Mouse (Mus musculus) midbrain, embryonic 13.5 days (tissue): ENCODE measurements at regions not wholly inside any gene's neighbourhood (a gene's known extent, or its start where the extent isn't known, plus 50 kb on each side); places are given as distances from the start of the nearest gene placed in this dataset.

Source experiments
- ATAC-seq: fragments of 200-750 bp; cut with Nextera tagmentation; 2 replicates; pipeline ENCODE4 v1.8.0; 2017; ENCODE audit warnings: mild to moderate bottlenecking, moderate TSS enrichment, moderate library complexity
- H3K27ac ChIP-seq: fragments of 300-500 bp; sonication (generic); 2 replicates; pipeline ENCODE4 v1.5.1; 2015; ENCODE audit warnings: inconsistent platforms, mild to moderate bottlenecking, moderate library complexity
- H3K27me3 ChIP-seq: fragments of 300-500 bp; sonication (generic); 2 replicates; pipeline ENCODE4 v1.6.1; 2015; ENCODE audit warnings: mild to moderate bottlenecking, inconsistent platforms
- H3K36me3 ChIP-seq: fragments of 300-500 bp; sonication (generic); 2 replicates; pipeline ENCODE4 v1.6.1; 2015; ENCODE audit warnings: mild to moderate bottlenecking, inconsistent platforms
- H3K4me1 ChIP-seq: fragments of 300-500 bp; sonication (generic); replicated peaks from 2 replicates; pipeline ENCODE4 v1.6.1; 2015; ENCODE audit warnings: inconsistent platforms
- H3K4me2 ChIP-seq: fragments of 300-500 bp; sonication (generic); replicated peaks from 2 replicates; pipeline ENCODE4 v1.6.1; 2015; ENCODE audit warnings: moderate library complexity, mild to moderate bottlenecking, inconsistent platforms
- H3K4me3 ChIP-seq: fragments of 300-500 bp; sonication (generic); replicated peaks from 2 replicates; pipeline ENCODE4 v1.5.1; 2015; ENCODE audit warnings: mild to moderate bottlenecking, inconsistent platforms
- H3K9ac ChIP-seq: fragments of 300-500 bp; sonication (generic); replicated peaks from 2 replicates; pipeline ENCODE4 v1.6.1; 2015; ENCODE audit warnings: mild to moderate bottlenecking, inconsistent platforms
- H3K9me3 ChIP-seq: fragments of 300-500 bp; sonication (generic); 2 replicates; pipeline ENCODE4 v1.6.1; 2016; ENCODE audit warnings: mild to moderate bottlenecking, inconsistent platforms
- WGBS: fragments of 180-500 bp; shearing (Covaris S2); methylation state at CpG from one replicate; pipeline ENCODE4 v1.1.7; 2015; 5-methylcytosine and 5-hydroxymethylcytosine counted together

- WGBS = 91% methylated on average over 2 of the region's 2 CpGs
These were observed 166.3 kb downstream of the Pfkfb3 start for GRCm38 (mm10) chr2:11387623-11388022.

GRCm38 (mm10) chr2:11383815-11384214 is 170.1 kb downstream of the Pfkfb3 start:
- no peak for ATAC-seq
- Histone ChIP-seq H3K9ac (no peak overlapping the region), H3K9me3 (no peaks in the 10 kb centered on the region), H3K4me1 (no peaks in the 10 kb centered on the region), H3K36me3 (no peaks in the 10 kb centered on the region), H3K27ac (no peak overlapping the region), H3K27me3 (no peaks in the 10 kb centered on the region), H3K4me3 (no peak overlapping the region), H3K4me2 (no peak overlapping the region)
- WGBS = 74% methylated on average over 2 of the region's 2 CpGs

More at GRCm38 (mm10) chr2:11387623-11388022, 166.3 kb downstream of the Pfkfb3 start:
- H3K4me2 ChIP-seq = no peak overlapping the region
- no peak overlapping the region for H3K27ac ChIP-seq
- no peaks in the 10 kb centered on the region for H3K9me3 ChIP-seq
- peaks cover 11% of the 10 kb centered on the region for H3K4me1 ChIP-seq
- H3K9ac ChIP-seq = no peak overlapping the region
- H3K27me3 ChIP-seq = no peaks in the 10 kb centered on the region
- no peak for ATAC-seq
- H3K36me3 ChIP-seq = no peaks in the 10 kb centered on the region
- no peak overlapping the region for H3K4me3 ChIP-seq

- ATAC-seq = no peak
- Histone ChIP-seq H3K4me1 (no peaks in the 10 kb centered on the region), H3K27me3 (no peaks in the 10 kb centered on the region), H3K36me3 (no peaks in the 10 kb centered on the region), H3K9ac (no peak overlapping the region), H3K27ac (no peak overlapping the region), H3K4me3 (no peak overlapping the region), H3K4me2 (no peak overlapping the region), H3K9me3 (no peaks in the 10 kb centered on the region)
- 76% methylated on average over 2 of the region's 2 CpGs for WGBS
These were observed 176.7 kb downstream of the Pfkfb3 start for GRCm38 (mm10) chr2:11377213-11377612.

GRCm38 (mm10) chr2:11375726-11376454 is 178.0 kb downstream of the Pfkfb3 start:
- Histone ChIP-seq H3K4me2 (no peak overlapping the region), H3K9ac (no peak overlapping the region), H3K27ac (no peak overlapping the region), H3K36me3 (no peaks in the 10 kb centered on the region), H3K4me3 (no peak overlapping the region), H3K9me3 (no peaks in the 10 kb centered on the region), H3K27me3 (no peaks in the 10 kb centered on the region), H3K4me1 (no peaks in the 10 kb centered on the region)
- no peak for ATAC-seq
- WGBS = 82% methylated on average over 10 of the region's 10 CpGs

GRCm38 (mm10) chr2:11375092-11375491 is 178.8 kb downstream of the Pfkfb3 start:
- H3K9ac ChIP-seq = no peak overlapping the region
- no peak for ATAC-seq
- 65% methylated on average over 6 of the region's 6 CpGs for WGBS
- H3K36me3 ChIP-seq = no peaks in the 10 kb centered on the region
- H3K9me3 ChIP-seq = no peaks in the 10 kb centered on the region
- no peaks in the 10 kb centered on the region for H3K4me1 ChIP-seq
- H3K27ac ChIP-seq = no peak overlapping the region
- no peaks in the 10 kb centered on the region for H3K27me3 ChIP-seq
- no peak overlapping the region for H3K4me2 ChIP-seq
- no peak overlapping the region for H3K4me3 ChIP-seq

GRCm38 (mm10) chr2:11370273-11370672 is 183.6 kb downstream of the Pfkfb3 start:
- H3K4me3 ChIP-seq = no peak overlapping the region
- no peaks in the 10 kb centered on the region for H3K4me1 ChIP-seq
- H3K4me2 ChIP-seq = no peak overlapping the region
- no peak overlapping the region for H3K9ac ChIP-seq
- ATAC-seq = no peak
- no peaks in the 10 kb centered on the region for H3K27me3 ChIP-seq
- no peaks in the 10 kb centered on the region for H3K9me3 ChIP-seq
- H3K36me3 ChIP-seq = no peaks in the 10 kb centered on the region
- no peak overlapping the region for H3K27ac ChIP-seq

GRCm38 (mm10) chr2:11367319-11367718 is 186.6 kb downstream of the Pfkfb3 start:
- Histone ChIP-seq H3K27me3 (no peaks in the 10 kb centered on the region), H3K9ac (no peak overlapping the region)
- 89% methylated on average over 2 of the region's 2 CpGs for WGBS

GRCm38 (mm10) chr2:11365815-11366214 is 188.1 kb downstream of the Pfkfb3 start:
- Histone ChIP-seq H3K36me3 (no peaks in the 10 kb centered on the region), H3K4me1 (peaks cover 8% of the 10 kb centered on the region), H3K9me3 (no peaks in the 10 kb centered on the region), H3K4me3 (no peak overlapping the region), H3K27ac (no peak overlapping the region), H3K4me2 (no peak overlapping the region), H3K9ac (no peak overlapping the region), H3K27me3 (no peaks in the 10 kb centered on the region)
- 95% methylated on average over 3 of the region's 3 CpGs for WGBS
- no peak for ATAC-seq

More at GRCm38 (mm10) chr2:11367319-11367718, 186.6 kb downstream of the Pfkfb3 start:
- Histone ChIP-seq H3K4me3 (no peak overlapping the region), H3K4me2 (no peak overlapping the region), H3K4me1 (peaks cover 5% of the 10 kb centered on the region), H3K9me3 (no peaks in the 10 kb centered on the region), H3K36me3 (no peaks in the 10 kb centered on the region), H3K27ac (no peak overlapping the region)
- ATAC-seq = no peak

GRCm38 (mm10) chr2:11365371-11365770 is 188.5 kb downstream of the Pfkfb3 start:
- no peak overlapping the region for H3K9ac ChIP-seq
- WGBS = 84% methylated on average over 4 of the region's 4 CpGs
- no peaks in the 10 kb centered on the region for H3K27me3 ChIP-seq
- no peak overlapping the region for H3K4me3 ChIP-seq
- H3K27ac ChIP-seq = no peak overlapping the region
- H3K4me2 ChIP-seq = no peak overlapping the region
- H3K9me3 ChIP-seq = no peaks in the 10 kb centered on the region
- peaks cover 8% of the 10 kb centered on the region for H3K4me1 ChIP-seq
- no peak for ATAC-seq
- H3K36me3 ChIP-seq = no peaks in the 10 kb centered on the region

GRCm38 (mm10) chr2:11364111-11364510 is 189.8 kb downstream of the Pfkfb3 start:
- H3K9ac ChIP-seq = no peak overlapping the region
- no peaks in the 10 kb centered on the region for H3K36me3 ChIP-seq
- no peak overlapping the region for H3K4me3 ChIP-seq
- H3K27me3 ChIP-seq = no peaks in the 10 kb centered on the region
- no peaks in the 10 kb centered on the region for H3K9me3 ChIP-seq
- no peak overlapping the region for H3K27ac ChIP-seq
- no peak for ATAC-seq
- no peak overlapping the region for H3K4me2 ChIP-seq
- H3K4me1 ChIP-seq = peaks cover 8% of the 10 kb centered on the region
- WGBS = 83% methylated on average over 2 of the region's 2 CpGs

- Histone ChIP-seq H3K9me3 (no peaks in the 10 kb centered on the region), H3K4me2 (no peak overlapping the region), H3K36me3 (no peaks in the 10 kb centered on the region), H3K27me3 (no peaks in the 10 kb centered on the region), H3K4me1 (peaks cover 8% of the 10 kb centered on the region), H3K4me3 (no peak overlapping the region), H3K27ac (no peak overlapping the region), H3K9ac (no peak overlapping the region)
- 74% methylated on average over 5 of the region's 5 CpGs for WGBS
- peak; percentile 79; the same call in 1 of the 2 replicates for ATAC-seq
These were observed 190.8 kb downstream of the Pfkfb3 start for GRCm38 (mm10) chr2:11363061-11363464.

GRCm38 (mm10) chr2:11362205-11362994 is 190.5 kb downstream of the Prkcq start:
- Histone ChIP-seq H3K9me3 (no peaks in the 10 kb centered on the region), H3K27ac (no peak overlapping the region), H3K36me3 (no peaks in the 10 kb centered on the region), H3K4me2 (no peak overlapping the region), H3K27me3 (no peaks in the 10 kb centered on the region), H3K4me3 (no peak overlapping the region), H3K4me1 (peaks cover 8% of the 10 kb centered on the region), H3K9ac (no peak overlapping the region)
- peak; percentile 88 for ATAC-seq
- WGBS = 85% methylated on average over 8 of the region's 8 CpGs
